Mouse (Mus musculus) lung, adult 18-20 months (tissue): ENCODE results near the gene Abcc3.
"Not testable (repeated sequence)": the region's sequence is repeated elsewhere in the genome, so short reads cannot be mapped to it uniquely, and the experiment has no call there.

ENCODE experiments used
- DNase-seq, 2 experiments: peaks; one replicate each; pipeline ENCODE4 v3.0.0; 2022; ENCODE audit warnings: mixed read lengths in 2 of 2

Gene Abcc3

DNA sequence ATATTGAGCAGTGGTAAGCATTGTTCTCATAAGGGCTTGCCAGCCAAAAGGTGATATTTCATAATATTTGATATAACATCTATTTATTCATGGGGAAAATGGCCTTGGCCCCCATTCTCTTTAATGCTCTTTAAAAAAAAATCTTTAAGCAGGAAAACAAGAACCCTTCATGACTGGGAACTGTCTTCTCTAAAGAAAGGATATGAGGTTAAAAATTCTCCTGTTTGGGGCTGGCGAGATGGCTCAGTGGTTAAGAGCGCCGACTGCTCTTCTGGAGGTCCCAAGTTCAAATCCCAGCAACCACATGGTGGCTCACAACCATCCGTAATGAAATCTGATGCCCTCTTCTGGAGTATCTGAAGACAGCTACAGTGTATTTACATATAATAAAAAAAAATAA, 9.2 kb upstream of the Abcc3 start:
- DNase-seq, result not testable (repeated sequence)

DNA sequence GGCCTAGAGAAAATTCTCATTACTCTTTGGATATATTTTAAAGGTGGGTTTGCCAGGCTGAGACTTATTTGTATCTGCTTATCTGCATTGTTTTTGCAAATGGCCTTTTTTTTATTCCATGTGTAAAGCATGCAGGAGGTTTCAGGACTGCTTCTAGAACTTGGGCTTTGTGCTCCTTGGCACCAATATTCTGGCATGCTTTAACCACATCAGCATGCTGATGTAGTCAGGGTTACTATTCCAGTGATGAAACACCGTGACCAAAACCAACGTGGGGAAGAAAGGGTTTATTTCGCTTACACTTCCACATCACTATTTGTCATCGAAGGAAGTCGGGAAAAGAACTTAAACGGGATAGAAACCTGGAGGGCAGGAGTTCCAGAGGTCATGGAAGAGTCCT, 8.2 kb upstream of the Abcc3 start:
- DNase-seq, result no peak

DNA sequence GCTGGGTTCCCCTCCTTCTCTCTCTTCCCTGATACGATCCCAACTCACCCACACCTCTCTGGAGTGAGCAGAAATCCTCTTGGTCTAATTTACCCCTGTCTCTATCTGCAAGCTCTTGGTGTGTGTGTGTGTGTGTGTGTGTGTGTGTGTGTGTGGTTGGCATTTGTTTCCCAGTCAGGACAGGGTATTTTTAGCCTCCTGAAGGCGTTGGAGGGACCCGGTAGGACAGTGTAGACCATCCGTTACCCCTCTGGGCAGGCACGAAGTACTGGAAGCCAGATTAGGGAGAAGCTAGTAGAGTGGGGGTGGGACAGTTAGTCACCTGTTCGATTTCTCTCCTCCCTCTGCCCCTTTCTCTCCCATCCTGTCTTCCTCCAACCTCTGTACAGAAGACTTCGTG, 1.3 kb upstream of the Abcc3 start:
- no peak for DNase-seq

DNA sequence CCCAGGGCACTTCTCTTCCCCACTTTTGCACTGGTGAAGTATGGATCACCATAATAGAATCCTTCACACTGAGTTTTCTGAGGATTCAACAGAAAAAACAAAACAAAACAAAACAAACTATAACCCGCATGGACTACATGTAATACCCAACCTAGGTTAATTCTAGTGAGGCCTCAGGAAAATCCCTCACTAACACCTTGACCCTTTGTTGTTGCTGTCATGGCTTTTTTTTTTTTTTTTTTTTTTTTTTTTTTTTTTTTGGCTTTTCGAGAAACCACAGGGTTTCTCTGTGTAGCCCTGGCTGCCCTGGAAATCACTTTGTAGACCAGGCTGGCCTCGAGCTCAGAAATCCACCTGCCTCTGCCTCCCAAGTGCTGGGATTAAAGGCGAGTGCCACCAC, 693 bp upstream of the Abcc3 start:
- not testable (repeated sequence) for DNase-seq

DNA sequence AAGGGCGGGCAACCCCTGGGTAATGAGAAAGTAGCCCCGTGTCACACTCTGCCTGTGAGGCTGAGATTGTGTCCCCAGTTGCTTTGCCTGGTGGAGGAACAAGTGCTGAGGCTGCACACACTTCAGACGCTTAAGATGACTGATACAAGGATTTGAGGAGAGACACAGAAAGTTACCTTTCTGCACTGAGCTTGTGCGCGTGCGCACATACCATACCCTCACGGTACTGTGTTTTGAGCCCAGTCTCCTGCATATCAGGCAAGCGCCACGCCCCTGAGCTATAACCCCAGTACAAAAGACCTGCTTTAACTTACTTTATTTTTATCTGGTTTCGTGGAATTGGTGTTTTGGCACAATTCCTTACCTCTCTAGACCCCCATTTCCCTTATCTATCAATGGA, 1.1 kb downstream of the Abcc3 start:
- DNase-seq, result peak; percentile 16 to 24

DNA sequence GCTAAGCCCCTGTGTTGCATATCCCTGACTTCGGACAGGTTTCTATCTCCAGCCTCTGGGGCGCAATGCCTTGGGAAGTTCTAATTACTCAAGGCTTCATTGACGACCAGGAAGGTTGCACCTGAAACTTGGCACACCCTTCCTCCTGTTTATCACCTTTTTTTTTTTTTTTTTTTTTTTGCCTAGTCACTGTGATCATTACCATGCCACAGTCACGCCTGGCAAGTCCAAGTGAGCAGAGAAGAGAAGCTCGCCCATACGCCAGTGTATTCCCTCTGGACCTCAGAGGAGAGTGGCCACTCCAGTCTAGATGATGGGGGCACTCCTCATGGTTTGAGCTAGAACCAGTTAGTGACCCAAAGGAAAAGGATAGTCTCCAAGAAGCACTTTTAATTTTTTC, 2.0 kb downstream of the Abcc3 start:
- peak in 1 of 2 experiments; percentile 9 for DNase-seq

DNA sequence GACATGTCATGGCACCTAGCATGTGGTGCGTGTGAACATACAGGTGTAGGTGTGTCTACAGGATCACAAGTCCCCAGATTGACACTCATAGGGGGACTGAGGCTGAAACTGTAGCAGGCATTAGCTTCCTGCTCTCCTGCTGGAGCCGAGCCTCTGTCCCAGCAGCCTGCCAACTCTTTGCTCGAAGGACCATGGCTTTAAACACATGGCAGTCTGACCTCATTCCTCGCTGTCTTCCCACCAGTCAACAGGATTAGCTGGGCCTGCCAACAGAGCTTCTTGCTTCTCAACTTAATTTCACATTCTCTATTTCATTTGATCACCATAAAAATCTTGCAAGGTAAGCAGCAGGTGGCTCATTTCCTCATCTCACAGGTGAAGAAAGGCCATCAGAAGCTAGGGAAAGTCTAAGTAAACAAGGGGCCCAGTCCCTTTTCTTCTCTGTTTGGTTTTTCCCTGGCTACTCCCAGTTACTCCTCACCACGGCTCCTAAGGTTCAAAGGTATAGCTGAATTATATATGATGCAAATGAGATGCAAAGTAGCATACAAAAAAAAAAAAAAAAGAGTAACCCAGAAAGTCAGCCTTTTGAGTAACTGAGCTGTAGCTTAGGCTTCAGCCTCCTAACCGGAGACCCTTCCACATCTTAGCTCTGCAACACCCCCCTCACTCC, 2.9 kb downstream of the Abcc3 start:
- DNase-seq, result no peak

DNA sequence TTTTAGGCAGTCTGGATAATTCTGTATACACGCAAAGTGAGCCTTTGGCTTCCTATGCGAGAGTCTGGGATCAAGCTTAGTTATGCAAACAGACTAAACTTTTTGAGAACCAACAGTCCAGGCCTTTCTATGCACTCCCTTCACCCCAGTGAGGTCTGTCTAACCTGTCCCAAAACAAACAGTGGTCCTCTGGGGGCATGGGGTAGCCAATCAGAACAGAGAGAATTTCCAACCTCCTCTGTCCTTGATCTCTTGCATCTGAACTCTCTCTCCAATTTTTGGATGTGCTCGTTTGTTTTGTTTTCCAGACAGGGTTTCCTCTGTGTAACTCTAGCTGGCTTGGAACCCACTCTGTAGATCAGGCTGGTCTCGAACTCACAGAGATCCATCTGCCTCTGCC, 3.8 kb downstream of the Abcc3 start:
- DNase-seq, result no peak

DNA sequence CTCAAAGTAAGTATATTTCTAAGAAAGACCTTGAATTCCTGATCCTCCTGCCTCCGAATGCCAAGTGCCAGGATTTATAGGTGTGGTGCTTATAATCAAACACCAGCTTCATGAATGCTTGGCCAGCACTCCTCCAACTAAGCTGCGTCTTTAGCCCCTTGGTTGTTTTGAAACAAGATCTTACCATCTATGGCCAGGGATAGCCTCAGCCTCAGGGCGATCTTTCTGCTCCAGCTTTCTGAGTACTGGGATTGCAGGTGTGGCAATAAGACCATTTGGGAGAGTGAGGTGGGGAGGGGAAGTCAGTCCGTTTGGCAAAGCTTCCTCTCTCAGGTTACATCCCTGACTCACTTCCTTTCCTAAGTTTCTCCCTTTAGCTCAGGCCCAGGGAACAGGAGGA, 5.0 kb downstream of the Abcc3 start:
- DNase-seq, result no peak

DNA sequence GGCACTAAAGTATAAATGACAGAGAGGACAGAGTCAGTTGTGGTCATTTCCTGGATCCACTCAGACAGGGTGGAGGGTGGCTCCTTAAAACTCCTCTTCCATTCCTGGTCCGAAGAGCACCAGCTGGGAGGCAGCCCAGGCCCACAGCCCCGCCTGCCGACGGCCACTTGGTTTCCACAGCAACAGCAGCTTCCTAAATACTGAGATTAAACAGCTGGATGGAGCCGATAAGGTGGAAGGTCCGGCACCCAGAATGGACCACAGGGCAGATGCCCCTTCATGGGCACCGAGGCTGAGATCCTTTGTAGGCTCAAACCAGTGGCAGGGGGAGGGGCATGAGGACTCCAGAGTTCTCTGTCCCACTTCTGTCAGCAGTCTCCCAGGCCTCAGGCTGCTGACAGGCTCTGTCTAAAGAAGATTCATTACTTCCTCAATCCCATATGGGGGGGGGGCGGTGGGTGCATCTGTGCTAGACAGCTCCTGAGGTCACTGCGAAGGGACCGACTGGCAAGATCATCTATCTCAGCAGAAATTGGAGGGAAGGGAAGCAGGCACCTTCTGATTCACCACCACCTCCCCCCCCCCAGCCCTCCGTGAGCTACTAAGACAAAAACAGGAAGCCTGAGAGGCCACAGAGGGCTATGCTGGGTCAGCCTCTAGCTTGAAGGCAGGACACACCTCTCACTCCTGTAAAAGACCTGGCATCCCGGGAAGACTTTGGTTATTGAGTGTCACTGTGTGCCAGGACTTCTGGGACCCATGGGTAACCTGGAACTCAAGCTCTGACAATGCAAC, 6.6 kb downstream of the Abcc3 start:
- DNase-seq, result peak; percentile 63 to 76

DNA sequence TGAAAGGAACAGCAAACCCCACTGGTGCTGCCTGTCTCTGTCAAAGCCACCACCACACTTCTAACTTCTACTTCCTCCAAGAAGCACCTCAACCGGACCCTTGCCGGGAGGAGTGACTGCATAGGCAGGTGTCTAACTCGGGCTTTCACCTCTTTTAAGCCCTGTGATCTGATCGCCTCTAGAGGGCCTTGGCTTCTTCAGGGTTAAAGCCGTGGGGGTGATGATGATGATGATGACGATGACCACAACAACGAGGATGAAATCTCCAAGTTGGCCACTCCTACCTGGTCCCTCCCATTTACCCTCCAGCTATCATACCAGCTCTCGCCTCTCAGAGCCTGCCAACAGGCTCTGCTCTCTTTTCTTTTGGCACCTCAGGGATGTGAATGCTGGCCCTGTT, 13.1 kb downstream of the Abcc3 start:
- DNase-seq, result no peak

DNA sequence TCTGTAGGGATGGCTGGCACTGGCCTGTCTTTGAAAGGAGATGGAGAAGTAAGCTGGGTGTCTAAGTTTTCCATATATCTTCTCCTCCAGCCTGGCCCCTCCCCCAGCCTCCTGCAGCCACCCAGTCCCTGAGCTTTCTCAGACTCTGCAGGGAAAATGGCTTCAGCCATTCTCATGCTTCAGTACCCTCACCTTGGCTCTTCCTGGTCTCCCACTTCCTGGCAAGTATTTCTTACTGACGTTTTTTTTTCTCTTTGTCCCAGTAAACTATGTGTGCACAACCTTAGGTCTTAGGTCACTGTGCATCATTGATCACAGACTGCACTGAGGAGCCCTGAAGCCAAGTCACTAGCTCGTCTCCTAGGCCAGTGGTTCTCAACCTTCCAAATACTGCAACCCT, 13.7 kb downstream of the Abcc3 start:
- DNase-seq, result no peak

DNA sequence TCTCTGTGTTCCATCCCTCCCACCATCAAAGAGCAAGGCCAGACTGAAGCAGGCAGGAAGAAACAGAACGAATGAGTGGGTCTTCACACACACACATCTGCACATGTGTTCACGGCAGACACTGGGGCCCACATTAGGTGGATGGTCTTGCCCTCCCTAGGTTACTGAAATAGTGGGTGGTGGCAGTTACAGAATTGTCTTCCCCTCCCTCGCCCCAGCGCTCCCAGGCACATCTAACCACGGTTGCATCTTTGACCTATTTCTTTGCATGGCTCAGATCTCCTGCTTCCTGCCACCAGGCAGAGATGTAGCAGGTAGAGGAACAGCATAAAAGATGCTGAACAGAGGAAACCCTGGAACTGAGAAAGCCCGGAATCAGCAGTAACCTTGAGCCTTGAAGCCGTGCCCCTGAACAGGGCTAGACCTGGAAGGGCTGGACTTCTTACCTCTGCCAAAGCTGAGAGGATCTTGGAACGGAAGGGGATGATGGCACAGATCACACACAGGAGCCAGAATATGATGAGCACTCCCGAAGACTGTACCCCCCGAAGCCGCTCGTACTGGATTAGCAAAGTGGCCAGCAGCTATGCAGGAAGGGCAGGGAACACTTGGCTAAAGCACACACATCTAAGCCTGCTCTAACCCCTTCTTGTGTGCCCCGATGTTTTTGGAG, 18.4 kb downstream of the Abcc3 start:
- no peak for DNase-seq

DNA sequence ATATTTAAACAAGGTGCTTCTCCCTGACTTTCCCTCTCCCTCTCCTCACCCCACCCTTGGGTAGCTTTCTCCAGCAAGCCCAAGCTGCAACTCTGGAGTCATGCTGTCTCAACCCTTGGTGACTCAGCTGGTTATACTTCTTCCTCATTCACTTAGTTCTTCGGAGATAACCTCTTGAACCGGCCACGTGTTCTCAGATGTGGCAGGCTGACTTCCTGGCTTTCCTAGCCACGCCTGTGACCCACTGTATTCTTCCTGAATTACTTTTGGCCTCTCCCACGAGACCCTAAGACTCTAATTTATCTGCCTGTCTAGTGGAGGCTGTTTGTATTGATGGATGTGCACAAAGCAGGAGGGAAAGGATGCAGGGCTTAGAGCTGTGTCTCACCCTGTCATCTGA, 22.0 kb downstream of the Abcc3 start:
- DNase-seq, result peak; percentile 35 to 71

DNA sequence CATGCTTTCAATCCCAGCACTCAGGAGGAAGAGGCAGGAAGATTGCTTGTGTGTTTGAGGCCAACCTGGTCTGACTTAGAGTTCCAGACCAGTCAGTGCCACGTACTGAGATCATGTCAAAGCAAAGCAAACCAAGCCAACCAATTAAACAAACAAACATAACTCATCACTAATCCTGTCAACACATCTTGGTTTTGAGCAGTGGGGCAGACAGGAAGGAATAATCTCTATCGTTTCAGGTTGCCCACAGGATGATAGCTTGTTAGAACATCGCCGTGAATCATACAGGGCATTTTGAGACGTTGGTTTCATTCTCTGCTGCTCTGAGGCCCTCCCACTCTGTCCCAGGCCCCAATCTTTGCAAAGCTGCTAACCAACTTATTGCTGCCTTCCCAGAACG, 22.8 kb downstream of the Abcc3 start:
- no peak for DNase-seq

DNA sequence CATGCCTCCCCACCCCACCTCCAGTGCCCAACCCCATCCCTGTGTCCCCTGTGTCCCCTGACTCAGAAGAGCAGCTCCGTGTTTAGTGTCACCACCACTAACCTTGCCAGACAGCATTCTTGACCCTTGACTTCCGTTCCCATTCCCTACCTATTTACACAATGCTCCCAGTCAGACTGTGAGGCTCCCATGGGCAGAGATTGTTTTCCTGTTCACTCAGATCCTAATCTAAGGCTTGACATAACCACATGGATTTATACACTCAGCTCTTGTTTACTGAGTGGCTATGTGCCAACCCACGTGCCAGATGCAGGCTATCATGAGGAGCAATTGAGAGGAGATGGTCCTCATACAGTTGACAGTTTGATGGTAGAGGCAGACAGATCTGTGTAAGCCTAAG, 27.5 kb downstream of the Abcc3 start:
- DNase-seq, result peak; percentile 57 to 83

DNA sequence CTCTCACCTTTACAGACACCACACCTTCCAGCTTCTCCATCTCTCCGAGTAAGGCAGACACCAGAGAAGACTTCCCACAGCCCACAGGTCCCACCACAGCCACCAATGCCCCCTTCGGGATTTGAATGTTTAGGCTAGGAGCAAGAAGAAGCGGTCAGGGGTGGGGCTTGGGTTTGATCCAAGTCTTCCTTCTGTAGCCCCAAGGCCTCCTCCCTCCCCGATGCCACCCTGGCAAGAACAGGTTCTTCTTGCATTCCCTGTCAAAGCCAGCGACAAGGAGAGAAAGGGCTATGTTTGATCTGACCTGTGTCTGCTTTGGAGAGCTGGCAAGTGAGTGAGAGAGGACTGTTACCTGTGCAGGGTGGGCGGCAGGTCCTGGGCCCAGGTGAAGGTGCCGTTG, 29.1 kb downstream of the Abcc3 start:
- peak; percentile 49 to 67 for DNase-seq

DNA sequence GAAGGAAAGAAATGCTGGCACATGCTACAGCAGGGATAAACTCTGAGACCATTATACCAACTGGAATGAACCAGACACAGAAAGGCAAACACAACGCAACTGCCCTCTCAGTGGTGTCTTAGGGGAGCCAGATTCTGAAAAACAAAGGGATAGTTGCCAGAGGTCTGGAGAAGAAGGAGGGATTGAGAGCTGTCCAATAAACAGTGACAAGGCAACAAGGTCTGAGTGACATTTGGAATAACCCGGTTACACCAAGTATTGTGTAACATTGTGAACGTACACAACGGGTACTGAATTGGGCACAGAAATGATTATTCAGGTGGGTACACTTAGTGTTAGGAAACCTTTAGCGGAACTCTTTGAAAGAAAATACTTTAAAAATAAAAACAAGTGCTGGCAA, 30.7 kb downstream of the Abcc3 start:
- no peak for DNase-seq

DNA sequence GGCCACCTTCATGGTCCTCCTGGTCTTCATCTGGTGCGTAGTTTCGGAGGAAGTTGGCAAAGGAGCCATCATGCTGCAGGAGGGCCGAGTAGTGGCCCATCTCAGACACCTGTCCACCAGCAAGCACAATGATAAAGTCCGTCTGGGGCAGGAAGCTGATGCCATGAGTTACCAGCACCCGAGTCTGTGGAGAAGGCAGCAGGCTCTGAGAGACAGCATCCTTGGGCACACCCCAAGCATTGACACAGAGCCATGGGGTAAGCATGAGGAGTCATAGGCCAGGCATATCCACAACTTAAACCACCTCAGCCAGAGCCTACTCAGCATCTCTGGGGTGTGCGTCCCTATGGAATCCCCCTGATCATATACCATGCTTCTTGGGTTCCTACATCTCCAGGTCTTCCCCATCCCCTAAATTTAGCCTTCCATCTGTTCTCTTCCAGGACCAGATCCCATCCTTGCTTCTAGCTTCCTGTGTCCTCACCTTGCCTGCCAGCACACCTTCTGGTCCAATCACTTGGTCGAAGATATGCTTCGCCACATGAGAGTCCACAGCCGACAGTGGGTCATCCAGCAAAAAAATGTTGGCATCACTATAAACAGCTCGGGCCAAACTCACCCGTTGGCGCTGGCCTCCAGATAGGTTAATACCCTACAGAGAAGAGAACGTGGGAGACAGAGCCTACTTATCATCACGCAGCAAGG, 31.5 kb downstream of the Abcc3 start:
- no peak for DNase-seq

DNA sequence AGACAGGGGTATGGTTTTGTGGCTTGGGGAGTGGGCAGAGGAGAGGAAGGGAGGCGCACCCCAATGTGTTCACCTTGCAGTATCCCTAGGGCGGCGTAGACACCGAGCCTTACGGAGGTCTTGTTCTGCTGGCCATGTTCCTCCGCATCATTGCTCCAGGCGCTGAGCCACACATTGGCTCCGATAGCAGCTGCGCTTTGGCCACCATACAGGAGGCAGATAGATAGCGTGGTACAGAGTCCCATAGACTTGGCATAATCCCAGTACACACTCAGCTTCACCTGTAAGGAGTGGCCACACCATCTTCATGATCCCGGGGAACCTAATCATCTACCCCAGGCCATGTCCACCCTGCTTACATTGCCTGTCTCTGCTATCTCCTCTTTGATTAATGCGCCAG, 33.6 kb downstream of the Abcc3 start:
- DNase-seq, result no peak

DNA sequence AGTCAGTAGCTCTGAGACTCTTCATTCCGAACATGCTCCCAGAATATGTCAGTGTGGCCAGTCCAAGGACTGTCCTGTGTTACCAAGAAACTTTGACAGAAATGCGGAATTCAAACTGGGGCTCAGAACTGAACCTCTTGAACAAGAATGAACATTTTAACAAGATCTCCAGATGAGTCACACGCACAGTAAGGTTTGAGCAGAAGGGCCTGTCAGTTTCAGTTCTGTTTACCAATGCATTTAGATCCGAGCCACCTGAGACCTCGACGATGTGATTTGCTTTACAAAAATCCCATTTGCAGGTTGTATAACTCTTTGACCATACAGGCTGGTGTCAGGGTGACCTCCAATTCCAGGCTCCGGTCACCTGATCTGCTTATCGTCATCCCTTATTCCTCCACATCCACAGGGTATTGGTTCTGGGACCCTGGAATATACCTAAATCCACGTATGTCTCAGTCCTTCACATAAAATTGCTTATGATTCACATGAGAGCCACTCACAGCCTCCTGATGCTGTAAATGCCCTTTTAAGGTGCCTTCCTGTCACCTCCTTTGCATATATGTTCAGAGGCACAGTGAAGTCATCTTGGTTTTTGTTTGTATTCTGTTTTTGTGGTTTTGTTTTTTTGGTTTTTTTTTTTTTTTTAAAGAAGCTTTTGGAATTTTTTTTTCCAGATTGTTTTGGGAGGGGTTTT, 37.1 kb downstream of the Abcc3 start:
- DNase-seq, result no peak

DNA sequence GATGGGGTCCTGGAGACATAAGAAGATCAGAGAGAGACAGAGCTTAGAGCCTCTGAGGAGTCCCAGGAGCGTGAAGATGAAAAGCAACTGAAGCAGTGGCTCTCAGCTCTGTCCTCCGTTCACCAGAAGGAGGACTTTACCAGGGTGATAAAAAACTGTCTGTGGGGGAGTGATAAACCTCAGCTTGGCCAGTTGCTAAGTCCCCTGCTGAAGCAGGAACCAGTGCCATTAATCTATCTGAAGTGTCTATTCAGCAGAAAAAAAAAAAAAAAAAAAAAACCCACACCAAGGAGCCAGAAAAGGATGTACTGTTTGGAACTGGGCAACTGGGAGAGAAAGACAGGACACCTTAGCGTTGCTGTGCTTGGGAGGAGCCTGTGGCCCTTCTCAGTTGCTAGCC, 41.7 kb downstream of the Abcc3 start:
- DNase-seq, result no peak

DNA sequence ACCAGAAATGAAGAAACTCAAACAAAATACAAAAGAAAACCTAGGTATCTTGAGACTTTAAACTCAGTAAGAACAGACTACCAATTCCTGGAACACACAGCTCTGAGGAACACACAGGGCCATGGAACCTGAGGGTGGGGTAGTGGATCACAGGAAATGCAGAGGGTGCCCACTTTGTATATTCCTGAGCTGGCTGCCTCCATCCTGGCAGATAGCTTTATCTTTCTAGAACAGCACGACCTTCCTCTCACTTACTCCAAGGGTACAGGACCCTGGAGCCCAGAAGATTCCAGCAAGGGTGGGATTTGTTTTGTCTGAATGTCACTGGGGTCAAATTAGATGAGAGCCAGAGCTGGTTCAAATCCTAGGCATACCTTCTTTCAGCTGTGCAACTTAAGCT, 42.5 kb downstream of the Abcc3 start:
- DNase-seq, result peak in 1 of 2 experiments; percentile 41
